Mouse (Mus musculus) mesoderm, embryonic 11.5 days (tissue): ENCODE results near the gene Polr2l.
A peak's percentile ranks its signal among the peaks of the same experiment; 100 is the strongest.

ENCODE experiments used
- DNase-seq: peaks from one replicate; pipeline ENCODE4 v3.0.0-alpha.2; 2012; ENCODE audit warnings: low read depth, low spot score

Polr2l gene

GRCm38 (mm10) chr7:141467230-141468030, 7.5 kb downstream of the Polr2l start, which contains the start of gene Cd151:
Gene Cd151 (plus strand): TSS chr7:141467392.
- peak; percentile 81 for DNase-seq

GRCm38 (mm10) chr7:141466607-141467148, 8.3 kb downstream of the Polr2l start:
- no peak for DNase-seq

- DNase-seq, result no peak
Observed at GRCm38 (mm10) chr7:141466045-141466394, 8.9 kb downstream of the Polr2l start.

DNA sequence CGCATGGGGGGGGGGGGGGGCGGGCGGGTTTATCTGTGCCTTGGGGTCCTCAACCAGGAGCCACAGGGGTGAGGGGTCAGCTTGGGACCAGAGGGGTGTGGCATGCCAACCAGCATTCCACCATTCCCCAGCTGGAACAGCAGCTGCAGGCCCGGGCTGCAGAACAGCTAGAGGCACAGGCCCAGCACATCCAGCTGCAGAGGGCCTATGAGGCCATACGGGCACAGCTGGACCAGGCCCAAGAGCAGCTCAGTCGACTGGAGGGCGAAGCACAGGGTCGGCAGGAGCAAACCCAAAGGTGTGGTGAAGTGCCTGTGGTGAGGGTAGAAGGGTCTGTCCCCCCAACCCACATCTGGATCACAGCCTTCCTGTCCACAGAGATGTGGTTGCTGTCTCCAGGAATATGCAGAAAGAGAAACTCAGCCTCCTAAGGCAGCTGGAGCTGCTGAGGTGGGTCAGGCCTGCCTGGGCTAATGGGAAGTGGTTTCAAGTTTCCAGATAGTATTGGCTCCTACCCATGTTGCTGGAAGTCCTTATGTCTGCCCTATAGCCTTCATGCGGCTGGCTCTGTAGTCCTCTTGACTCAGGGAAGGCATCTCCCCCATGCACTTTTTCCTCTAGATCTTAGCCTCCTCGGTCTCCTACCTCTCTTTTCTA, 9.4 kb downstream of the Polr2l start:
- no peak for DNase-seq

DNA sequence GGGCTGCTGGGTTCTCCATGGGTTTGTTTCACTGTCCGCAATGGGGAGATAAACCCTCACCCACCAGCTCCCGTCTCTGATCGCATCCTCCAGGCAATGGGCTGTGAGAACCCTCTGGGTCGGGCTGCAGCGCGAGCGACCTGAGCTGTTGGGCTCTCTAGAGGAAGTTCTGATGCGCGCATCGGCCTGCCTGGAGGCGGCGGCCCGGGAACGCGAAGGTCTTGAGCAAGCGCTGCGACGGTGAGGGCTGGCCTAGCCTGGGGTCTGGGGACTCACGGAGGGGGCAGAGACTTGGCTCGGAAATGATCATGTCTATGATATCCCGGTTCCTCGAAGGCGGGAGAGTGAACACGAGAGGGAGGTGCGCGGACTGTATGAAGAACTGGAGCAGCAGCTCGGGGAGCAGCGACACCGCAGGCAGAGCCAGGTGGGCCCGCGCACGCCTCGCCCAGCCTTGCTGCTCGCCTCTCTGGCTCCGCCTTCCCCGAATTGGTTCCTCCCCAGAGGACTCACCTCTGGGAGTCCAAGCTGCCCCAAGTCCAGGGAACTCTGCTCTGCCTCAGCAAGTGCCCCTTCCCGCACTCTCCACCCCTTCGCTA, 10.2 kb downstream of the Polr2l start:
- DNase-seq, result no peak

DNA sequence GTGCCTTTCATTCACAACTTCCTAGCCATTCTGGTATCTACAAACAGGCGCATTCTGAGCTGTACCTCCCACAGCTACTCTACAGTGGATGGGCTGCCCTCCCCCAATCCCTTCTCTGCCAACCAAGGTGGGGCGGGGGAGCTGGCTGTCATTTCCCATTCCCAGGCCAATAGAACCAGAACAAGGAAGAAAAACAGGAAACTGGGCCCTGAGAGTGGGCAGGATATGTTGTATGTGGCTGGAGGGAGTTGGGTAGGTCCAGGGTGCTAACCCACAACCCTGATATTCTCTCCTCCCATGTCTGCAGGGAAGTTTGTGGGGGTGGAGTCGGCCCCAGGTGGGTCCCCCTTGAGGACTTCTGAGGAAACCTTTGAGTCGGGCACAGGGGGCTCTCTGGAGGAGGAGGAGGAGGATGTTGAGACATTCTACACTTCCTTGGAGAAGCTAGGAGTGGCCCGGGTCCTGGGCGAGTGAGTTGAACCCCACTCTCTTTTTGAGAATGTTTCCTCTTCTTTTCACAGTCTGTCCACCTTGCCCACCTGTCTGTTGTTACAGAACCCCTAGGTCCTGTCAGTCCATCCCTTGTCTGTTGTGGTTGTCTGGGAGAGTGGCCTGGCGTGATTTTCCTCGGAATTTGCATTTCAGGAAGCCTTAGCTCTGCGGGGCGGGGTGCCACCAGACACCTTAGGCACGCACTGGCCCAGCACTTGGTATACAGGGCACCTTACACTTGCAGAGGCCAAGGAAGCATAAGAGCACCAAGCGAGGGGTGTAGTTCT, 10.9 kb downstream of the Polr2l start:
- no peak for DNase-seq

DNA sequence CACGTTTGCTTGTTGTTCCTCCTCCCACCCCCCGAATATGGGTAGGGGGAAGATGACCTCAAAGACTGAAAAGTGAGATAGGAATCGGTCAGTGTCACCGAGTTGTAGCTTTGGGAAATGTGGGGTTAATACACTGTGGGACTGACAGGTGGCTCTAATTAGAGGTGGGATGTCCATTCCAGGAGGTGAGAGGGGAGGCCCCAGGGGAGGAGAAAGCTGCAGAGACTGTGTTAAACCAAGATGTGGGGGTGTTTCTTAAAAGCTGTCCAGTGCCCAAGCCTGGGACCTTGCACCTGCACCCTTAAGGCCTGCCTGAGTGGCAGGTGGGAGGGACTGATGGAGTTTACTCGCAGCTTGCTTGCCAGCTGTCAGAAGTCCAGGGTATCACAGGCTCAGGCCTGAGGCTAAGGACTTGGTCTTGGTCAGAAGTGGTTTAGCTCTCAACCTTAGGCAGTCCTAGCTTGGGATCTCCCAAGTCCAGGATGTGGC, 12.6 kb downstream of the Polr2l start:
- no peak for DNase-seq

- DNase-seq, result no peak
Observed at GRCm38 (mm10) chr7:141461521-141462332, 13.2 kb downstream of the Polr2l start.

GRCm38 (mm10) chr7:141460391-141461113, 14.4 kb downstream of the Polr2l start, which contains the start of gene Cracr2b:
Gene Cracr2b (plus strand): TSS chr7:141461094.
- no peak for DNase-seq

- no peak for DNase-seq
Observed at GRCm38 (mm10) chr7:141460001-141460390, 14.9 kb downstream of the Polr2l start.

DNA sequence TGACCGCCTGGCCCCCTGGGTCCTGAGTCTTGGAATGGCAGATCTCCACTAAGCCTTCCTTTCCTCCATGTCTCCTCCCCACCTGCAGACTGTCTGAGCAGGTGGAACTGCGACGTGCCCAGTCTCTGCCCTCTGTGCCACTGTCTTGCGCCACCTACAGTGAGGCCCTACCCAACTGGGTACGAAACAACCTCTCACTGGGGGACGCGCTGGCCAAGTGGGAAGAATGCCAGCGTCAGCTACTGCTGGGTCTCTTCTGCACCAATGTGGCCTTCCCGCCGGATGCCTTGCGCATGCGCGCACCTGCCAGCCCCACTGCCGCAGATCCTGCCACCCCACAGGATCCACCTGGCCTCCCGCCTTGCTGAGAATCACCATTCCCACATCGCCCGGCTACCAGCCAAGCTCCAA, 15.6 kb downstream of the Polr2l start:
- no peak for DNase-seq

GRCm38 (mm10) chr7:141458661-141459060, 16.3 kb downstream of the Polr2l start:
- DNase-seq, result no peak

DNA sequence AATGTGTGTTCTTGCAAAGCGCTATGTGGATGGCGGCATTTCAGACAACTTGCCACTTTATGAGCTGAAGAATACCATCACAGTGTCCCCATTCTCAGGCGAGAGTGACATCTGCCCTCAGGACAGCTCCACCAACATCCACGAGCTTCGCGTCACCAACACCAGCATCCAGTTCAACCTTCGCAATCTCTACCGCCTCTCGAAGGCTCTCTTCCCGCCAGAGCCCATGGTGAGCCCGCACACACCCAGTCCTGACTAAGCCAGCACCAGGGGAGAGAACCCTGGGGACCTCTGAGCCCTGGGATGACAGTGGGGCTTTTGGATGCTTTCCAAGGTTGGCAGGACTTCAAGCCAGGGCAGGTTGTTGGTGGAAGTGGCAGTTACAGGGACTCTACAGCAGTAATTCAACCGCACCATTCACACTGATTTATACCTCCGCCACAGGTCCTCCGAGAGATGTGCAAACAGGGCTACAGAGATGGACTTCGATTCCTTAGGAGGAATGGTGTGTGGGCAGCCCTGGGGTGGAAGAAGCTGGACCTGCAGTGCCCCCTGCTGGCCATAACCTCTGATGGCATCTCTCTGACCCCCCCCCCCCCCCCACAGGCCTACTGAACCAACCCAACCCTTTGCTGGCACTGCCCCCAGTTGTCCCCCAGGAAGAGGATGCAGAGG, 16.8 kb downstream of the Polr2l start:
- peak; percentile 45 for DNase-seq

GRCm38 (mm10) chr7:141457236-141457635, 17.7 kb downstream of the Polr2l start:
- DNase-seq, result no peak

DNA sequence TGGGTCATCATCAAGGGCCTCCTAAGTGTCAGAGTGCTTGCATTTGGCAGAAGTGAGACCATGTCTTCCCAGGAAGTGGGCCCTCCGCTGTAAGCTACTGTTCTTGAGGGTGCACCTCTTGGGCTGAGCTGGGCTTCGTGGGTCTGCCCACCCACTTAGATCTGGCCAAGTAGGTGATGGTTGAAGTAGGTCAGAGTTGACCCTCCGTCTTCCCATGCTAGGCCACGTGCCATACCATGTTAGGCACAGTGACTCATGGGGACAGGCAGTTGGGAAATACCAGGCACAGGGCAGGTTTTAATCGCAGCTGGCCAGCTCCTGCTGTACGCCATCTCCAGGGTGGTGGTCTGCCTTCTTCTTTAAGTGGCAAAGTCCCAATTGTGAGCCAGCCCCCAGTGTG, 18.2 kb downstream of the Polr2l start:
- no peak for DNase-seq

DNA sequence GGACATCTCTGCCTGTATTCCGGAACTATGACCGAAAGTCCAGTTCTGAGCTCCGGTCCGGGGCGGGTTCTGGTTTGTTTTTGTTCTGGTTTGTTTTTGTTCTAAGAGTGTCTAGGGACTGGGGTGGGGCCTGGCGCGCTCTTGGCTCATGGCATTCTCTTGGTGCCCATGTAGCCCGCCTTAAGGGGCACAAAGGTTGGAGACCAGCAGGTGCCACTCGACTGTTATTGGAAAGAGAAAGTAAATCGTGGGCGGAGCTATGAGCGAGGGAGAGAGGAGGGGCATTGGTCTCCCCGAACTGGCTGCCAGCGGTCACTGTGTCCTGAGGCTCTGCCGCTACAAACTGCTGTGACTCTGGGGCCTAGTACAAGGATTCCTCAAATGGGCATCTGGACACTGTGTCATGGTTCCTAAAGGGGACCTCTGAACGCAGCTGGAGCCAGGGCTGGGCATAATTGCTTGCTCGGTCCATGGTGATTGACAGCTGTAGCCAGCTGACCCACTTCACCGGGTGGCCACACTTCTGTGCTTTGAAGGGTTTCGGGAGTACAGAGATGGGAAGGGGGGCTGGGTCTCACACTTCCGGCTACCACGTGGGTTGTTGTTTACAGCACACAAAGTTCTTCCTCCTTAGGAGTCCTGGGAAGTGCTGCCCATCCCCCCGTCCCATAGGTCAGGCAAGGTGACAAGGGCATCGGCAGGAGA, 19.2 kb downstream of the Polr2l start:
- peak; percentile 43 for DNase-seq

DNA sequence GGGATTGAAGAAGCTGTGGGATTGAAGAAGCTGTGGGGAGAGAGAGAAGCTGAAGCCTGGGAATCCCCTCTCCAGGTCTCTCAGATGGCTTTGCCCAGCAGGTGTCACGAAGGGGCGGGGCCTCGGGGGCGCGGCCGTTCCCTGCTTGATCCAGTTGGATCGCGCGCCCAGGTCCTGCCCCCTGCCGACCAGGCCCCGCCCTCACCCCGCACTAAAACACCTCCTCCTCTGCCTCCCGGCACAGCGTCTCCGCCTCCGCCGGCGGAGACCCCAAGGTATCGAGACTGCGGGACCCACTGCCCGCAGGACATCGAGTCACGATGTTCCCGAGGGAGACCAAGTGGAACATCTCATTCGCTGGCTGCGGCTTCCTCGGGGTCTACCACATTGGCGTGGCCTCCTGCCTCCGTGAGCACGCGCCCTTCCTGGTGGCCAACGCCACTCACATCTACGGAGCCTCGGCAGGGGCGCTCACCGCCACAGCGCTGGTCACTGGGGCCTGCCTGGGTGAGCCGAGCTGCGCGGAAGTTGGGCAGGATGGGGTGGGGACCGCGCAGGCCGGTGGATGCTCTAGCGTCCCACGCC, 19.9 kb downstream of the Polr2l start, which contains the start of gene Pnpla2:
Gene Pnpla2, plus strand, starts transcription at position 232 of the 585 bp plus-strand sequence.
- DNase-seq, result peak; percentile 92

GRCm38 (mm10) chr7:141453636-141454035, 21.3 kb downstream of the Polr2l start:
- DNase-seq, result no peak
